Mouse (Mus musculus): ENCODE measurements around the gene Ntng2. TPM values are rescaled to one million over a fixed set of nuclear protein-coding genes. Genes with fewer than 3 reads are reported as not detected.

The Ntng2 gene
- total RNA-seq, 2 experiments from 2014 or later = 25.0 to 27.0 TPM

GRCm38 (mm10) chr2:29251095-29252058, 1.4 kb downstream of the Ntng2 start:
- peak; percentile 47 for DNase-seq
- intact Hi-C loops (cut with DNase I) = no loop called here
- Histone ChIP-seq H3K27ac (peak overlapping the region; percentile 82), H3K4me3 (peak overlapping the region; percentile 96)
- TF ChIP-seq CTCF (IDR thresholded peaks at IDR 0.05) = no peak

- intact Hi-C loops (cut with DNase I) = no loop called here
These were observed 2.3 kb downstream of the Ntng2 start for GRCm38 (mm10) chr2:29250263-29251094.

GRCm38 (mm10) chr2:29249852-29250251, 3.0 kb downstream of the Ntng2 start:
- no peak for TF ChIP-seq CTCF (IDR thresholded peaks at IDR 0.05)
- Histone ChIP-seq H3K27ac (no peak overlapping the region), H3K4me3 (peak overlapping the region; percentile 96)
- intact Hi-C loops (cut with DNase I) = no loop called here
- DNase-seq = no peak

More at GRCm38 (mm10) chr2:29250263-29251094, 2.3 kb downstream of the Ntng2 start:
- TF ChIP-seq CTCF (IDR thresholded peaks at IDR 0.05) = no peak
- peak overlapping the region; percentile 82; the same call in 1 of the 2 replicates for H3K27ac ChIP-seq
- DNase-seq = peak; percentile 49
- H3K4me3 ChIP-seq = peak overlapping the region; percentile 96

GRCm38 (mm10) chr2:29248551-29248950, 4.3 kb downstream of the Ntng2 start:
- no peak for DNase-seq
- Histone ChIP-seq H3K27ac (no peak overlapping the region), H3K4me3 (no peak overlapping the region)
- intact Hi-C loops (cut with DNase I) = no loop called here
- TF ChIP-seq CTCF (IDR thresholded peaks at IDR 0.05) = no peak

GRCm38 (mm10) chr2:29247386-29247785, 5.4 kb downstream of the Ntng2 start:
- DNase-seq = no peak
- no peak overlapping the region for H3K4me3 ChIP-seq
- no peak overlapping the region for H3K27ac ChIP-seq
- intact Hi-C loops (cut with DNase I) = no loop called here
- no peak for TF ChIP-seq CTCF (IDR thresholded peaks at IDR 0.05)

- no peak overlapping the region for H3K27ac ChIP-seq
- no peak overlapping the region for H3K4me3 ChIP-seq
- no peak for TF ChIP-seq CTCF (IDR thresholded peaks at IDR 0.05)
- DNase-seq = no peak
- intact Hi-C loops (cut with DNase I) = no loop called here
These were observed 5.9 kb downstream of the Ntng2 start for GRCm38 (mm10) chr2:29246891-29247290.

GRCm38 (mm10) chr2:29246275-29246674, 6.5 kb downstream of the Ntng2 start:
- TF ChIP-seq CTCF (IDR thresholded peaks at IDR 0.05) = no peak
- no peak for DNase-seq
- H3K27ac ChIP-seq = no peak overlapping the region
- no peak overlapping the region for H3K4me3 ChIP-seq
- intact Hi-C loops (cut with DNase I) = no loop called here

GRCm38 (mm10) chr2:29245341-29245779, 7.4 kb downstream of the Ntng2 start:
- peak; percentile 76 for TF ChIP-seq CTCF (IDR thresholded peaks at IDR 0.05)
- peak overlapping the region; percentile 56; the same call in 1 of the 2 replicates for H3K27ac ChIP-seq
- intact Hi-C loops (cut with DNase I) = loop anchor here (2.0 kb wide), 1 partner anchor 29 kb away; no protein-coding TSS in a partner anchor
- H3K4me3 ChIP-seq = no peak overlapping the region
- peak; percentile 83 for DNase-seq

- intact Hi-C loops (cut with DNase I) = no loop called here
- peak overlapping the region; percentile 51; the same call in 1 of the 2 replicates for H3K27ac ChIP-seq
- TF ChIP-seq CTCF (IDR thresholded peaks at IDR 0.05) = no peak
- DNase-seq = peak; percentile 54
- no peak overlapping the region for H3K4me3 ChIP-seq
These were observed 13.5 kb downstream of the Ntng2 start for GRCm38 (mm10) chr2:29239329-29239728.

GRCm38 (mm10) chr2:29237623-29238022, 15.2 kb downstream of the Ntng2 start:
- TF ChIP-seq CTCF (IDR thresholded peaks at IDR 0.05) = peak; percentile 86
- DNase-seq = peak; percentile 91
- intact Hi-C loops (cut with DNase I) = loop anchor here (1.0 kb wide), 1 partner anchor 20 kb away; no protein-coding TSS in a partner anchor
- Histone ChIP-seq H3K4me3 (no peak overlapping the region), H3K27ac (peak overlapping the region; percentile 65)

- intact Hi-C loops (cut with DNase I) = no loop called here
- no peak overlapping the region for H3K27ac ChIP-seq
- no peak for DNase-seq
These were observed 17.0 kb downstream of the Ntng2 start for GRCm38 (mm10) chr2:29235811-29236210.

GRCm38 (mm10) chr2:29235026-29235425, 17.8 kb downstream of the Ntng2 start:
- intact Hi-C loops (cut with DNase I) = no loop called here
- TF ChIP-seq CTCF (IDR thresholded peaks at IDR 0.05) = no peak
- peak; percentile 62 for DNase-seq

More at GRCm38 (mm10) chr2:29235811-29236210, 17.0 kb downstream of the Ntng2 start:
- no peak overlapping the region for H3K4me3 ChIP-seq
- TF ChIP-seq CTCF (IDR thresholded peaks at IDR 0.05) = no peak

More at GRCm38 (mm10) chr2:29235026-29235425, 17.8 kb downstream of the Ntng2 start:
- peak overlapping the region; percentile 76 for H3K27ac ChIP-seq
- H3K4me3 ChIP-seq = no peak overlapping the region

Measured in gastrocnemius, adult 2 months (tissue).